Mouse (Mus musculus) CH12.LX (cell line): ENCODE measurements around the gene Cdc42. TPM values are rescaled to one million over a fixed set of nuclear protein-coding genes. Genes with fewer than 3 reads are reported as not detected.

Experiments
- DNase-seq: peaks from one replicate; pipeline ENCODE4 v3.0.0-alpha.2; 2013; ENCODE audit errors: extremely low read depth
- H3K27ac ChIP-seq: 2 replicates; pipeline ENCODE4 v1.5.1; 2012; ENCODE audit warnings: low read depth, mild to moderate bottlenecking, control low read depth, moderate library complexity; ENCODE audit not compliant: insufficient read depth
- H3K27me3 ChIP-seq: replicated peaks from 2 replicates; pipeline ENCODE3; 2012; ENCODE audit warnings: inconsistent platforms
- H3K36me3 ChIP-seq, 2 experiments: replicated peaks in 1 of 2; 2 replicates each; pipeline versions ENCODE3 to v1.6.1; 2012; ENCODE audit warnings: inconsistent platforms in 1 of 2, low read length in 1 of 2, mild to moderate bottlenecking in 1 of 2, mixed read lengths in 1 of 2, moderate library complexity in 1 of 2; ENCODE audit not compliant: control insufficient read depth in 1 of 2, insufficient read depth in 1 of 2
- H3K4me1 ChIP-seq, 2 experiments: 2 replicates each; pipeline ENCODE4 v1.6.1; 2012; ENCODE audit warnings: inconsistent platforms in 1 of 2, moderate library complexity in 1 of 2; ENCODE audit not compliant: insufficient read depth in 2 of 2, control insufficient read depth in 1 of 2
- H3K4me2 ChIP-seq: 2 replicates; pipeline ENCODE4 v1.6.1; 2012; ENCODE audit warnings: low read depth, mild to moderate bottlenecking, control low read depth; ENCODE audit not compliant: poor library complexity, insufficient read depth, severe bottlenecking
- H3K4me3 ChIP-seq, 3 experiments: fragments of 150-350 bp in 1 of 3; sonication (generic) in 1 of 3; replicated peaks in 1 of 3; 2 replicates each; pipeline versions ENCODE3 to v1.5.1; 2011 to 2012; ENCODE audit warnings: low read depth in 2 of 3, low read length in 2 of 3, mild to moderate bottlenecking in 2 of 3, moderate library complexity in 2 of 3, control low read depth in 1 of 3, improper control_type of control experiment in 1 of 3, inconsistent platforms in 1 of 3, mixed read lengths in 1 of 3; ENCODE audit not compliant: poor library complexity in 1 of 3
- H3K79me2 ChIP-seq: replicated peaks from 2 replicates; pipeline ENCODE4 v1.6.1; 2012; ENCODE audit warnings: mild to moderate bottlenecking, moderate library complexity; ENCODE audit not compliant: control insufficient read depth, poor library complexity, insufficient read depth, severe bottlenecking; ENCODE audit errors: extremely low read depth
- H3K9ac ChIP-seq: 2 replicates; pipeline ENCODE4 v1.6.1; 2012; ENCODE audit warnings: low read depth, mild to moderate bottlenecking, control low read depth, moderate library complexity; ENCODE audit not compliant: insufficient read depth
- H3K9me3 ChIP-seq: replicated peaks from 2 replicates; pipeline ENCODE3; 2012; ENCODE audit warnings: low read length, inconsistent platforms, mixed read lengths
- BHLHE40 ChIP-seq: IDR thresholded peaks from 2 replicates; pipeline ENCODE4 v1.6.1; 2011; ENCODE audit warnings: mild to moderate bottlenecking, low read depth, low read length, improper control_type of control experiment
- CHD2 ChIP-seq: IDR thresholded peaks from 2 replicates; pipeline ENCODE4 v1.6.1; 2011; ENCODE audit warnings: low read length, improper control_type of control experiment
- CTCF ChIP-seq, 2 experiments: IDR thresholded peaks in 1 of 2; conservative IDR thresholded peaks in 1 of 2; 2 replicates each; pipeline ENCODE4 v1.5.1; 2011 to 2012; ENCODE audit warnings: low read depth in 2 of 2, low read length in 2 of 2, improper control_type of control experiment in 1 of 2, inconsistent platforms in 1 of 2, mild to moderate bottlenecking in 1 of 2, moderate library complexity in 1 of 2
- ELF1 ChIP-seq: IDR thresholded peaks from 2 replicates; pipeline ENCODE4 v1.6.1; 2014; ENCODE audit warnings: low read depth, mild to moderate bottlenecking, inconsistent platforms, low read length, improper control_type of control experiment
- EP300 ChIP-seq: IDR thresholded peaks from 2 replicates; pipeline ENCODE4 v1.6.1; 2011; ENCODE audit warnings: low read length, improper control_type of control experiment
- IRF4 ChIP-seq: IDR thresholded peaks from 2 replicates; pipeline ENCODE4 v1.6.1; 2014; ENCODE audit warnings: low read depth, mild to moderate bottlenecking, inconsistent platforms, low read length, improper control_type of control experiment
- JUND ChIP-seq: conservative IDR thresholded peaks from 2 replicates; pipeline ENCODE4 v1.6.1; 2011; ENCODE audit warnings: low read depth, low read length, improper control_type of control experiment
- KAT2A ChIP-seq: IDR thresholded peaks from 2 replicates; pipeline ENCODE4 v1.6.1; 2012; ENCODE audit warnings: low read length, improper control_type of control experiment, inconsistent platforms; ENCODE audit not compliant: insufficient replicate concordance
- MAFK ChIP-seq: IDR thresholded peaks from 2 replicates; pipeline ENCODE4 v1.6.1; 2011; ENCODE audit warnings: low read length, improper control_type of control experiment; ENCODE audit not compliant: insufficient replicate concordance
- MAX ChIP-seq: IDR thresholded peaks from 2 replicates; pipeline ENCODE4 v1.6.1; 2011; ENCODE audit warnings: low read length, improper control_type of control experiment
- MAZ ChIP-seq: IDR thresholded peaks from 2 replicates; pipeline ENCODE4 v1.6.1; 2012; ENCODE audit warnings: low read depth, mild to moderate bottlenecking, inconsistent platforms, low read length, improper control_type of control experiment, moderate library complexity
- MEF2A ChIP-seq: IDR thresholded peaks from 2 replicates; pipeline ENCODE4 v1.6.1; 2014; ENCODE audit warnings: low read depth, mild to moderate bottlenecking, inconsistent platforms, low read length, improper control_type of control experiment, borderline replicate concordance
- PAX5 ChIP-seq: IDR thresholded peaks from 2 replicates; pipeline ENCODE4 v1.6.1; 2012; ENCODE audit warnings: low read length, inconsistent platforms, mixed read lengths
- POLR2A ChIP-seq: IDR thresholded peaks from 2 replicates; pipeline ENCODE4 v1.6.1; 2011; ENCODE audit warnings: low read depth, mild to moderate bottlenecking, improper control_type of control experiment, low read length
- RAD21 ChIP-seq: IDR thresholded peaks from 2 replicates; pipeline ENCODE4 v1.6.1; 2011; ENCODE audit warnings: low read depth, mild to moderate bottlenecking, low read length, improper control_type of control experiment, moderate library complexity
- RCOR1 ChIP-seq: conservative IDR thresholded peaks from 2 replicates; pipeline ENCODE4 v1.6.1; 2012; ENCODE audit warnings: low read depth, mild to moderate bottlenecking, inconsistent platforms, low read length, improper control_type of control experiment
- SMC3 ChIP-seq: IDR thresholded peaks from 2 replicates; pipeline ENCODE4 v1.6.1; 2011; ENCODE audit warnings: low read depth, low read length, improper control_type of control experiment
- TBP ChIP-seq: conservative IDR thresholded peaks from 2 replicates; pipeline ENCODE4 v1.6.1; 2011; ENCODE audit warnings: low read depth, low read length, improper control_type of control experiment
- TCF12 ChIP-seq: IDR thresholded peaks from 2 replicates; pipeline ENCODE4 v1.6.1; 2014; ENCODE audit warnings: low read depth, mild to moderate bottlenecking, inconsistent platforms, low read length, improper control_type of control experiment
- UBTF ChIP-seq: IDR thresholded peaks from 2 replicates; pipeline ENCODE4 v1.6.1; 2012; ENCODE audit warnings: low read depth, mild to moderate bottlenecking, inconsistent platforms, low read length, improper control_type of control experiment, moderate library complexity
- USF1 ChIP-seq: IDR thresholded peaks from 2 replicates; pipeline ENCODE4 v1.6.1; 2014; ENCODE audit warnings: low read depth, mild to moderate bottlenecking, inconsistent platforms, low read length, improper control_type of control experiment
- ZC3H11A ChIP-seq: IDR thresholded peaks from 2 replicates; pipeline ENCODE4 v1.6.1; 2012; ENCODE audit warnings: low read depth, mild to moderate bottlenecking, inconsistent platforms, low read length, improper control_type of control experiment
- ZMIZ1 ChIP-seq: IDR thresholded peaks from 2 replicates; pipeline ENCODE4 v1.6.1; 2012; ENCODE audit warnings: low read depth, mild to moderate bottlenecking, inconsistent platforms, low read length, improper control_type of control experiment
- ZNF384 ChIP-seq: IDR thresholded peaks from 2 replicates; pipeline ENCODE4 v1.6.1; 2012; ENCODE audit warnings: low read depth, low read length, improper control_type of control experiment, inconsistent platforms
- dilution Hi-C: fragments of 300-500 bp; cut with MboI; formaldehyde crosslinking; loops from 2 replicates; pipeline ENCODE4 v1.14.3; 2020; ENCODE audit warnings: low sequenced_read_pairs; ENCODE audit not compliant: extremely low pct_unique_long_range_greater_than_20kb, extremely low pct_ligation_motif_present
- in situ Hi-C: fragments of 300-500 bp; cut with MboI; formaldehyde crosslinking; loops from 3 replicates; pipeline ENCODE4 v1.14.3; 2019; ENCODE audit warnings: low sequenced_read_pairs, low pct_ligation_motif_present, low pct_unique_long_range_greater_than_20kb, mixed read lengths
- polyA plus RNA-seq: library from polyadenylated mRNA; unstranded; fragments of >175 nt; gene quantifications from 2 replicates; pipeline ENCODE4 v1.2.1, GENCODE M21; 2012; ENCODE audit warnings: low read depth; ENCODE audit not compliant: insufficient read length
- total RNA-seq, 2 experiments: library from RNA; depleted of rRNA; stranded (reverse); fragments of 300-350 nt in 1 of 2; fragments of >200 nt in 1 of 2; gene quantifications; 2 replicates each; pipeline ENCODE4 v1.2.3; 2012 to 2014

Gene Cdc42
- total and polyA plus RNA-seq, 3 experiments: 209 to 594 (median 378) TPM

DNA sequence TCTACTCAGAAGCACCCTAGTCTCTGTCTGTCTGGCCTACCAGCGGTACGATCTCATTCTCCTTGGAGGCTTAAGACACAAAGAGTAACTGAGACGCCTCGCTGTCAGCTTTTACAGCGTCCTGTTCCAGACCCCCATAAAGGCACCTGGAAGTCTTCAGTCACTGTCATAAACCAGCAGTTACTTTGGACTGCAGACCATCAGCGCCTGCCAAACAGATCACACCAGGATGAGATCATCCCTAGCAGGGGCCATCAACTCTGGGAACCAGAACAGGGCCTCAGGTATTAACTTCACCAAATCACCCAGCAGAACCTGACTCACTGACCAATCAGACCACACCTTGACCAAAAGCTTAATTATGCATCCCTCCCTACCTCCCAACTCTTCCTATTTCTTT lies 43.0 kb downstream of the Cdc42 start:
- Histone ChIP-seq H3K36me3 (peaks cover 50 to 78% of the 10 kb centered on the region in 2 experiments), H3K9ac (no peak overlapping the region), H3K79me2 (no peaks in the 10 kb centered on the region), H3K4me2 (no peak overlapping the region), H3K27ac (no peak overlapping the region), H3K4me1 (no peaks in the 10 kb centered on the region), H3K4me3 (no peak overlapping the region), H3K9me3 (no peaks in the 10 kb centered on the region), H3K27me3 (no peaks in the 10 kb centered on the region)
- dilution Hi-C loops (no loop called here), in situ Hi-C loops (no loop called here)
- DNase-seq: no peak
- TF ChIP-seq MAZ: no peak
- TF ChIP-seq SMC3: no peak
- TF ChIP-seq ZMIZ1: no peak
- no peak for TF ChIP-seq RAD21

DNA sequence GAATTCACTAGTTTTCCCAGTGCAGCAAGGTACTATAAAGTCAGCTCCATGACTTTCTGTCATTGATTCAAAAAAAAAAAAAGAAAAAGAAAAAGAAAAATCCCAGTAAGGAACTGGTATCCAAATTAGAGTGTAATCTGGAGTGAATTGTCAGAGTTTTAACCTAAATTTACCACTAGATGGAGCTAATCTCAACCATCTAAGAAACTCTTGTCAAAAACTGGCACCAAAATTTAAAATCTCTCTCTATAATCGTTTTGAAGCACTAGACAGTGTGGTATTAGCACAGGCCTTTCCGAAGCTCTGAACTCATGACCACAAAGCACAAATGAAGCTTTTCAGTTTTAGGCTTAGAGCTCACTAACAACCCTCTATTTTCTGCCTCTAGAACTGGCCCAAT lies 44.0 kb downstream of the Cdc42 start:
- Histone ChIP-seq H3K9me3 (no peaks in the 10 kb centered on the region), H3K27me3 (no peaks in the 10 kb centered on the region), H3K79me2 (no peaks in the 10 kb centered on the region), H3K27ac (no peak overlapping the region), H3K36me3 (peaks cover 42 to 75% of the 10 kb centered on the region in 2 experiments)
- dilution Hi-C loops (no loop called here), in situ Hi-C loops (no loop called here)
- DNase-seq: peak; percentile 24
- TF ChIP-seq MEF2A (no peak), RAD21 (peak; percentile 42), MAFK (no peak), ZNF384 (no peak), EP300 (no peak), TCF12 (no peak), SMC3 (peak; percentile 34; the same call in 1 of the 2 replicates), POLR2A (no peak), IRF4 (no peak), USF1 (no peak), KAT2A (no peak), ZMIZ1 (no peak), JUND (no peak), CTCF (conservative IDR thresholded peaks at IDR 0.05 in 1 of 2, IDR thresholded peaks at IDR 0.05 in 1 of 2; ENCODE audit: low read depth in 2 of 2, low read length in 2 of 2) (peak in 1 of 2 experiments; percentile 53; a peak in 2 of 4 replicates), RCOR1 (no peak), ELF1 (no peak), TBP (no peak), ZC3H11A (no peak), CHD2 (no peak), MAX (no peak), UBTF (no peak), PAX5 (no peak), BHLHE40 (no peak)
- TF ChIP-seq, all 38 proteins: peak for 3
- Histone ChIP-seq H3K4me3 (no peak overlapping the region), H3K4me1 (no peaks in the 10 kb centered on the region), H3K4me2 (no peak overlapping the region), H3K9ac (no peak overlapping the region)
